25 mouse cellular contexts compared by ENCODE assay signal in genomic region chr12:69300391-69300790, GRCm38 (mm10).
"Had no signal": no experiment of that assay in that cellular context is flagged by ENCODE, and none has a peak within 500 bp of the region (broad histone marks: within the 10 kb centered on the region; RNA-seq: fewer than 3 reads in every experiment).

No protein-coding gene starts in this region.

- H3K27me3 ChIP-seq: heart, embryonic 13.5 days; heart, embryonic 15.5 days; hindbrain, embryonic 12.5 days; intestine, embryonic 15.5 days; limb, embryonic 12.5 days had no signal

- H3K4me3 ChIP-seq: gastrocnemius, adult 2 months; heart, adult 2 months; heart, embryonic 13.5 days; heart, embryonic 15.5 days; hindbrain, embryonic 10.5 days; hindbrain, embryonic 12.5 days; intestine, embryonic 15.5 days; layer of hippocampus, adult 2 months; left cerebral cortex, adult 2 months; limb, embryonic 10.5 days; limb, embryonic 12.5 days had no signal

- H3K27ac ChIP-seq: gastrocnemius, adult 2 months; heart, adult 2 months; heart, embryonic 13.5 days; heart, embryonic 15.5 days; hindbrain, embryonic 10.5 days; hindbrain, embryonic 12.5 days; hindbrain, embryonic 14.5 days; intestine, embryonic 15.5 days; layer of hippocampus, adult 2 months; left cerebral cortex, adult 2 months; limb, embryonic 10.5 days; limb, embryonic 12.5 days; liver, embryonic 14.5 days had no signal

- DNase-seq: gastrocnemius, adult 2 months; gastrocnemius, postnatal 10 days; gastrocnemius, postnatal 25 days; heart, adult 2 months; heart, postnatal 4 days; kidney, adult 18-20 months; kidney, adult 8-10 months; kidney, postnatal 10 days; kidney, postnatal 25 days; kidney, postnatal 4 days; liver had no signal

- ATAC-seq: hindbrain, embryonic 16.5 days; inflammation-experienced regulatory T-cells, adult 6 months; intestine, embryonic 15.5 days had no signal

- H3K4me2 ChIP-seq: heart, embryonic 11.5 days; heart, embryonic 15.5 days; hindbrain, embryonic 12.5 days; hindbrain, embryonic 14.5 days; intestine, embryonic 15.5 days; limb, embryonic 12.5 days had no signal

- H3K9ac ChIP-seq: heart, embryonic 13.5 days; heart, embryonic 15.5 days; hindbrain, embryonic 12.5 days; hindbrain, embryonic 14.5 days; intestine, embryonic 15.5 days; limb, embryonic 12.5 days; liver, embryonic 14.5 days had no signal

- H3K9me3 ChIP-seq: heart, embryonic 13.5 days; heart, embryonic 15.5 days; hindbrain, embryonic 10.5 days; hindbrain, embryonic 12.5 days; intestine, embryonic 15.5 days; limb, embryonic 10.5 days; limb, embryonic 12.5 days had no signal
